Mouse (Mus musculus) E14TG2a.4 (cell line): ENCODE measurements at regions not wholly inside any gene's neighbourhood (a gene's known extent, or its start where the extent isn't known, plus 50 kb on each side); places are given as distances from the start of the nearest gene placed in this dataset.

Experiments used
- CTCF ChIP-seq: conservative IDR thresholded peaks from 2 replicates; pipeline ENCODE4 v1.5.1; 2014; ENCODE audit warnings: low read length
- NANOG ChIP-seq: IDR thresholded peaks from 2 replicates; pipeline ENCODE4 v1.6.1; 2014; ENCODE audit warnings: borderline replicate concordance, low read length, mixed read lengths
- POU5F1 ChIP-seq: IDR thresholded peaks from 2 replicates; pipeline ENCODE4 v1.6.1; 2014; ENCODE audit warnings: low read length, borderline replicate concordance

GRCm38 (mm10) chr5:91729415-91729814 is 212.0 kb downstream of the Parm1 start:
- TF ChIP-seq CTCF (no peak), NANOG (no peak), POU5F1 (no peak)
